Comparison of ENCODE assay signal across 14 mouse cellular contexts in the genomic region with DNA sequence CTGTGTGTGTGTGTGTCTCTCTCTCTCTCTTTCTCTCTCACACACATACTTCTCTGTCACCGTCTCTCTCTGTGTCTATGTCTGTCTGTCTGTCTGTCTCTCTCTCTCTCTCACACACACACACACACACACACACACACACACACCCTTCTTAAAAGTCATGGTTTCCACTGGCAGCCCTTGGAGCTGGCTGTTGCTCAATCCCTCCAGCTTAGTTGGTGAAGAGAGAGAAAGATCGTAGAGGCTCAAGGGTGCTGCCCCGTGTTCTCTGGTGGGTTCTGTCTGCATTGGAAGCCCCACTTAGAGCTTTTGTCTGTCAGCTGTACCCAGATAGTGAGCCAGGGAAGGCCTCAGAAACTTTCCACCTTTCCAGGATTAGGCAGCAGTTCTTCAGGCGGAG. TPM values are rescaled to one million over a fixed set of nuclear protein-coding genes. Genes with fewer than 3 reads are reported as not detected.
DNase-seq lines count a peak whose midpoint lies in the region; ATAC-seq and TF ChIP-seq lines count a peak whose summit lies in the region.
"Had no signal": no experiment of that assay in that cellular context is flagged by ENCODE, and none has a peak within 500 bp of the region (broad histone marks: within the 10 kb centered on the region; RNA-seq: fewer than 3 reads in every experiment).

No protein-coding gene starts in this region.

- no peaks in the 10 kb centered on the region for H3K9me3 ChIP-seq in heart, embryonic 14.5 days (ENCODE audit: control insufficient read depth, low read length)
- no peaks in the 10 kb centered on the region for H3K9me3 ChIP-seq in E14TG2a.4 (ENCODE audit: low read length)
- H3K9me3 ChIP-seq in limb, embryonic 12.5 days, result no peaks in the 10 kb centered on the region
- H3K9me3 ChIP-seq in midbrain, postnatal 0 days (ENCODE audit: low read length), result no peaks in the 10 kb centered on the region
- H3K9me3 ChIP-seq: hindbrain, embryonic 12.5 days; neural tube, embryonic 12.5 days had no signal

- peak overlapping the region; percentile 30; the same call in 1 of the 2 replicates for H3K9ac ChIP-seq in heart, embryonic 14.5 days (ENCODE audit: low read length)
- H3K9ac ChIP-seq in limb, embryonic 12.5 days (replicated peaks), result no peak overlapping the region
- no peak overlapping the region for H3K9ac ChIP-seq in midbrain, postnatal 0 days (replicated peaks; ENCODE audit: low read length, poor library complexity, severe bottlenecking)
- H3K9ac ChIP-seq: hindbrain, embryonic 12.5 days; neural tube, embryonic 12.5 days had no signal

- H3K4me2 ChIP-seq in heart, embryonic 14.5 days (ENCODE audit: low read length), result no peak overlapping the region
- no peak overlapping the region for H3K4me2 ChIP-seq in limb, embryonic 12.5 days
- no peak overlapping the region for H3K4me2 ChIP-seq in midbrain, postnatal 0 days (ENCODE audit: low read depth, low read length, poor library complexity, severe bottlenecking)
- H3K4me2 ChIP-seq: hindbrain, embryonic 12.5 days; neural tube, embryonic 12.5 days had no signal

- no peak for TF ChIP-seq CTCF in E14TG2a.4 (conservative IDR thresholded peaks at IDR 0.05; ENCODE audit: low read length)
- TF ChIP-seq CTCF in midbrain, postnatal 0 days (IDR thresholded peaks at IDR 0.05), result no peak

- H3K27ac ChIP-seq in heart, embryonic 14.5 days (replicated peaks in 1 of 2; ENCODE audit: control insufficient read depth in 1 of 2, insufficient read depth in 1 of 2, low read depth in 2 of 2, low read length in 2 of 2), result no peak overlapping the region
- peak overlapping the region; percentile 37 for H3K27ac ChIP-seq in limb, embryonic 12.5 days
- H3K27ac ChIP-seq in midbrain, postnatal 0 days (ENCODE audit: low read depth, low read length), result no peak overlapping the region
- H3K27ac ChIP-seq: hindbrain, embryonic 12.5 days; kidney, postnatal 0 days; neural tube, embryonic 12.5 days had no signal

- no peaks in the 10 kb centered on the region for H3K27me3 ChIP-seq in heart, embryonic 14.5 days (ENCODE audit: control insufficient read depth, insufficient read depth, low read length)
- H3K27me3 ChIP-seq in E14TG2a.4 (ENCODE audit: insufficient read depth, low read length), result no peaks in the 10 kb centered on the region
- no peaks in the 10 kb centered on the region for H3K27me3 ChIP-seq in limb, embryonic 12.5 days
- no peaks in the 10 kb centered on the region for H3K27me3 ChIP-seq in midbrain, postnatal 0 days (ENCODE audit: insufficient read depth, low read length)
- H3K27me3 ChIP-seq: hindbrain, embryonic 12.5 days; neural tube, embryonic 12.5 days had no signal

- WGBS in heart, embryonic 14.5 days, result 67% methylated on average over 4 of the region's 4 CpGs
- 89% methylated on average over 4 of the region's 4 CpGs for WGBS in limb, embryonic 12.5 days
- 77% methylated on average over 4 of the region's 4 CpGs for WGBS in midbrain, postnatal 0 days

- DNase-seq in heart, adult 9 months (ENCODE audit: low spot score in 2 of 2), result no peak
- DNase-seq in adipocyte (ENCODE audit: low spot score), result peak; percentile 61
- DNase-seq in midbrain, postnatal 0 days (ENCODE audit: low spot score), result no peak
- DNase-seq in urinary bladder, postnatal 36 days (ENCODE audit: low spot score in 2 of 2), result no peak
- DNase-seq: cerebellum, adult 9-10 months; embryo, embryonic 11 days; midbrain, embryonic 14.5 days; thymus, postnatal 14 days had no signal

- ATAC-seq in heart, embryonic 14.5 days (ENCODE audit: insufficient number of reproducible peaks, insufficient read depth, low FRiP score, low read depth), result no peak
- ATAC-seq in limb, embryonic 12.5 days (ENCODE audit: insufficient number of reproducible peaks, insufficient read depth, low FRiP score, low TSS enrichment, low read depth), result no peak
- ATAC-seq in midbrain, postnatal 0 days (ENCODE audit: low FRiP score), result no peak

- peaks cover 27% of the 10 kb centered on the region for H3K36me3 ChIP-seq in heart, embryonic 14.5 days (ENCODE audit: control insufficient read depth, insufficient read depth, low read length)
- H3K36me3 ChIP-seq in E14TG2a.4 (ENCODE audit: insufficient read depth, low read length), result peaks cover 46% of the 10 kb centered on the region
- peaks cover 27% of the 10 kb centered on the region for H3K36me3 ChIP-seq in limb, embryonic 12.5 days
- peaks cover 10% of the 10 kb centered on the region for H3K36me3 ChIP-seq in midbrain, postnatal 0 days (ENCODE audit: insufficient read depth, low read length)

- H3K4me1 ChIP-seq in heart, embryonic 14.5 days (ENCODE audit: control insufficient read depth in 2 of 2, insufficient read depth in 2 of 2, low read length in 2 of 2), result peaks cover 14 to 27% of the 10 kb centered on the region in 2 experiments
- peaks cover 93% of the 10 kb centered on the region for H3K4me1 ChIP-seq in E14TG2a.4 (replicated peaks; ENCODE audit: low read depth, low read length)
- H3K4me1 ChIP-seq in limb, embryonic 12.5 days (replicated peaks), result peaks cover 30% of the 10 kb centered on the region
- no peaks in the 10 kb centered on the region for H3K4me1 ChIP-seq in midbrain, postnatal 0 days (ENCODE audit: insufficient read depth, low read length)

- no peak overlapping the region for H3K4me3 ChIP-seq in heart, embryonic 14.5 days (ENCODE audit: control insufficient read depth in 1 of 2, insufficient read depth in 1 of 2, low read depth in 1 of 2, low read length in 2 of 2)
- 0 out of 2 replicates have a peak overlapping the region, but pooled peaks have one; percentile 8 for H3K4me3 ChIP-seq in E14TG2a.4 (replicated peaks; ENCODE audit: low read length)
- H3K4me3 ChIP-seq in limb, embryonic 12.5 days (replicated peaks), result no peak overlapping the region
- H3K4me3 ChIP-seq in midbrain, postnatal 0 days (ENCODE audit: low read depth, low read length), result no peak overlapping the region
- H3K4me3 ChIP-seq: hindbrain, embryonic 12.5 days; neural tube, embryonic 12.5 days had no signal

RNA-seq across cellular contexts. Expression of a gene that starts 31.0 kb away (rescaled TPM):
- 6.0 and 6.3 TPM in 2 replicates for polyA plus RNA-seq in heart, embryonic 14.5 days (2014; fragmentation: Nextera tagmentation; extraction: Ambion mirVana)
- 8.8 and 9.2 TPM in 2 replicates for polyA plus RNA-seq in limb, embryonic 12.5 days (2016; fragmentation: Nextera tagmentation; extraction: Ambion mirVana)
- 11.5 and 15.3 TPM in 2 replicates for total RNA-seq in midbrain, postnatal 0 days (2014; rRNA removed)
- polyA plus RNA-seq in midbrain, postnatal 0 days (2015; fragmentation: Nextera tagmentation; extraction: Ambion mirVana), result 6.6 and 7.1 TPM in 2 replicates

RNA-seq across cellular contexts. Expression of a gene that starts 31.4 kb away (rescaled TPM):
- polyA plus RNA-seq in heart, embryonic 14.5 days (2014; fragmentation: Nextera tagmentation; extraction: Ambion mirVana), result 3.9 and 5.3 TPM in 2 replicates
- 6.4 and 7.0 TPM in 2 replicates for polyA plus RNA-seq in limb, embryonic 12.5 days (2016; fragmentation: Nextera tagmentation; extraction: Ambion mirVana)
- 28.0 and 30.0 TPM in 2 replicates for total RNA-seq in midbrain, postnatal 0 days (2014; rRNA removed)
- polyA plus RNA-seq in midbrain, postnatal 0 days (2015; fragmentation: Nextera tagmentation; extraction: Ambion mirVana), result 4.9 and 7.1 TPM in 2 replicates
